Mouse (Mus musculus) c-Kit-positive CD71-positive TER-119-negative erythroid progenitor cells, embryonic 14.5 days (primary cell): ENCODE results near the gene Ubfd1.

Experiments
- DNase-seq: peaks from one replicate; pipeline ENCODE4 v3.0.0-alpha.2; 2013; ENCODE audit warnings: low read depth

The Ubfd1 gene

GRCm38 (mm10) chr7:122066945-122067516, at the start of gene Ubfd1, which contains the start of gene Ears2:
TSS of gene Ubfd1 (plus strand) at chr7:122067175.
TSS of gene Ears2 (minus strand) at chr7:122067263.
- peak; percentile 92 for DNase-seq

DNA sequence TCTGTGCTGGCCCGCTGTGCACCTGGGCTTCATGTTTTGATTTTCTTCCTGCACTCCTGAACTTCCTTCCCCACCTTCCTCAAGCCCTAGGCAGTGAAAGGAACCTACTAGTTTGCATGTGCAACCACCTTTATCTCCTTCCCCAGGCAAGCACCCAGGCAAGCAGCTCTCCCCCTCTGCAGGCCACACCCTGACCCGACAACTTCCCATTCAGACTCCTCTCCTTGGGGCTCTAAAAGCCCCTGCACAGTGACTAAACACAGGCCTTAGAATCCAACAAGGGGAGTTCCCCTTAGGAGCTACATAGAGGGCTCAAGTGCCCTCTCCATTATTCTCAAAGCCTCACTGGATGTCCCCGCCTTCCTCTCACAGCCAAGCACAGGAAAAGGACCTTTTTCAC, 48.7 kb upstream of the Ubfd1 start:
- DNase-seq = peak; percentile 66

GRCm38 (mm10) chr7:122018978-122019377, 48.0 kb upstream of the Ubfd1 start:
- DNase-seq = no peak

DNA sequence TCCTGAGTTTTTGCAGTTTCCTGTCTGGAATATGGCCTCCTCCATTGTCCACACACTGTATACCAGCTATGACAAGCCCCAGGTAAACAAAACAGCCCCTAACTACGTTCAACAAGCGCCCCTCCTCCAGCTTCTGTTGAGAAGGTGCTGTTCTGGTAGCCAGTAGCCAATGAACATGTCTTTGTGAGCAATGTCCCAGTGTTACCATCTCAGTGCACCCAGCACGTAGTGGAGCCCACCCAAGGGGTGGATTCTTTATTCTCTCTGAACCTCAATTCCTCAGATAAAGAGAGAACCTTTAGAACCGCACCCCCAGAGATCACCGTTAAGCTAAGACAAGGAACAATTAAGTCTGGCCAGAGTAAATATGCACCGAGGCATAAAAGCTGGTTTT, 46.7 kb upstream of the Ubfd1 start:
- DNase-seq = no peak

DNA sequence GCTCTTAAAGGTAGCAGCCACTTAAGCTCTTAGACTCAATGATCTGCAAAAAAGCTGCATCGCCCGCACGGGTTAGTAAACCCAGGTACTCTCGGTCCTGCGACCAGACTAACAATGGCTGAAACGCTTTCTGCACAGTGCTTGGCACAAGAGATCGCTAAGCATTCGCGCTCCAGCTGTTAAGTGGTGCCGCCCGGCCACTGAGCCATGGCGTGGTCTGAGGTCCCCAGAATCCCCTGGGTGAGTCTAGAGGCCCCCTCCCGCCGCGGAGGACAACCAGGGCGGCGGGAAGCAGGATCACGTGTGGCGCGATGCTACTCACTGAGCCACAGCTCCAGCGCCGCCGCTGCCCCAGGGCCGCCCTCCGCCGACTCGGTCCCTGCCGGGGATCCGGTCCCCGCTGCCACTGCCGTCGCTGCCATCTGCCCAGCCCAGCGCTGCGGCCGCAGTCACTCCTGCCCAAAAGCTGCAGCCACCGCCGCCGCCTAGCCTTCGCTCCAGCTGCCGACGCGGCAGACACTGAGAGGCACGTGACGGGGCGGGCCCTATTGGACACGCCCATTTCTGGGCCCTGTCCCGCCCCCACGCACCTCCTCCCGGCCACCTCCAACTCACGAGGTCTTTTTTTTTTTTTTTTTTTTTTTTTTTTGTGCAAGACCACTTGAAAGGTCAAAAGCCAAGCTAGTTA, 46.2 kb upstream of the Ubfd1 start, which contains the start of gene Gga2:
TSS of gene Gga2 (minus strand) at position 556 of the 688 bp plus-strand sequence.
- peak; percentile 79 for DNase-seq

DNA sequence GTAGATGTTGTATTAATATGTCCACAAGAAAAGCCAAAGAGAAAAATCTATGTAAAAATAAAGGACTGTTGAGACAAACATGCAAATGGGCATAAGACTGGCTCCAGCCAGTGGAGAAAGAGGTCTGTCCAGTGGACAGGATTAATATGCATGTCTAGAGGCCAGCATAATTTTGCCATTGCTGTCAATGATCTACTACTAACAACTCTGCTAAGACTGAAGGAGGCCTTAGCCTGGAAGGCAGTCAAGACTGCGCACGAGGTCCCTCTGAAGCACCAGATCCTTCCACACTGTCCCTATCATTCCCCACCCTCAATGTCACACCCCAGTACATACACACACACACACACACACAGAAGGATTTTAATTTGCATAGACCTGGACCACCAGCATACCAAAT, 44.8 kb upstream of the Ubfd1 start:
- DNase-seq = no peak

DNA sequence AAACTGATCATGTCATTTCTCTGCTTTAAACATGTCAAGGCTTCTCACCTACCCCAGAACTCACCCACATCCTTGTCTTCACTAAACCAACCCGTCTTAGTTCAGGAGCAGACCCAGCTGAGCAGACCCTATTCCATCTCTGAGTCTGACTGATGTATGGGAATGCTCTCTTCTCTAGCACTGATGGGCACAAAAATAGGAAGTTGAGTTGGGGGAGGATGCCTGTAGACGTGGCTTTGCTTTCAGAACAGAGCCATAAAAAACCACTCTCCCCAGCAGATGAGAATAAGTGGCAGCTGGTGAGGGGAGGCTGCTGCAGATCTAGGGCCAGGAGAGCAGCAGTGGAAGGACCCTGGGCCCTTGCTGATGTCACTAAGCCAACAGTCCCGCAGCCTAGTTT, 33.6 kb upstream of the Ubfd1 start:
- DNase-seq = no peak

GRCm38 (mm10) chr7:122034348-122034747, 32.6 kb upstream of the Ubfd1 start:
- DNase-seq = no peak

GRCm38 (mm10) chr7:122044106-122044505, 22.9 kb upstream of the Ubfd1 start:
- DNase-seq = no peak

GRCm38 (mm10) chr7:122045181-122045634, 21.8 kb upstream of the Ubfd1 start:
- no peak for DNase-seq

DNA sequence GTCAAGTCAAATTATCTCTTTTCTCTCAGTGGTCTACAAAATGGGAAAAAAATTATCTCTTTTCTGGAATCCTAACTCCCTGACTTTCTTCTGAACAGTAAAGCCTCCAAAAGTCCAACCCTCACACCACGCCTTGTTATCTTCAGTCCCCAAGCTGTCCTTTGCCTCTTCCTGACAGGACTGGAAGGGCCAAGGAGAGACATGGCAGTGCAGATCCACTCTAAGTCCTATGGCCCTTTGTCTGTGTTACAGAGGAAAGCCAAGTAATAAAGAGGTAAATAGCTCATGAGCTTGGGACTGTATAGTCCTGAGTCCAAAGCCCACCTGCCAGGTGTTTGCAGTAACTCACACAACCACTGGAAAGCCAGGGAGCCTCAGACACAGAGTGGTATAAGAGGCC, 21.3 kb upstream of the Ubfd1 start:
- DNase-seq = no peak

GRCm38 (mm10) chr7:122046813-122047212, 20.2 kb upstream of the Ubfd1 start:
- DNase-seq = no peak

DNA sequence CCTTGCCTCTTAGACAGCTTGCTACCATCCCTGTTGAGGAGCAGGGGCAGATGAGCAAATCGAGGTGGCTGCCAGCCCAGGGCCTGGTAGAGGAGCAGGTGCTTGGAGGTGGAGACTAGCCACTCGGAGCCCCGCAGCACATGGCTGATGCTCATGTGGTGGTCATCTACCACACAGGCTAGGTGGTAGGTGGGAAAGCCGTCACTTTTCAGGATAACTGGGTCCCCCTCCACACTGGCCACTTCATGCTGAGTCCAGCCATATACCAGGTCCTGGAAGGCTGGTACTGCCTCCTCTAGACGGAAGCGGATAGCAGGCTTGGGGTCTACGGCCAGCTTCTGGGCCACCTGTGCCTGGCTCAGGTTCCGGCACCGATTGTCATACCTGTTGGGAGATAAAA, 18.8 kb upstream of the Ubfd1 start:
- no peak for DNase-seq

DNA sequence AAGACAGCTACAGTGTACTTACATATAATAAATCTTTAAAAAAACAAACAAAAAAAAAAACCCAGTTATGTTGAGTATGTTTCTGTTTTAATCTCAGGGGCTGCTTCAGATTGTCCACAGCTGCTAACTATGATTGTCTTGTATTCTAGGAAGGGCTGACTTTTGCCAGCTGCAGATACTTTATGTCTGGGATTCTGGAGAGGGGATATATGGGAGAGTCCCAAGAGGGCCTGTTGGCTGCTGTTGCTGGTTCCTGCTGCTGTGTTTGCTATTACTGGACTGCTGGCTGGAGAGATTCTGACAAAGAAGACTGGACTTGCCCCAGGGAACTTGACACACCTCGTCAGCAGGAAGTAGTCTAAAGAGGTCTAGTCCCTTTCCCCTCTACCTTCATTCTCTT, 16.1 kb upstream of the Ubfd1 start:
- no peak for DNase-seq

GRCm38 (mm10) chr7:122056633-122057032, 10.3 kb upstream of the Ubfd1 start:
- DNase-seq = no peak

GRCm38 (mm10) chr7:122065656-122066055, 1.3 kb upstream of the Ubfd1 start:
- DNase-seq = no peak

DNA sequence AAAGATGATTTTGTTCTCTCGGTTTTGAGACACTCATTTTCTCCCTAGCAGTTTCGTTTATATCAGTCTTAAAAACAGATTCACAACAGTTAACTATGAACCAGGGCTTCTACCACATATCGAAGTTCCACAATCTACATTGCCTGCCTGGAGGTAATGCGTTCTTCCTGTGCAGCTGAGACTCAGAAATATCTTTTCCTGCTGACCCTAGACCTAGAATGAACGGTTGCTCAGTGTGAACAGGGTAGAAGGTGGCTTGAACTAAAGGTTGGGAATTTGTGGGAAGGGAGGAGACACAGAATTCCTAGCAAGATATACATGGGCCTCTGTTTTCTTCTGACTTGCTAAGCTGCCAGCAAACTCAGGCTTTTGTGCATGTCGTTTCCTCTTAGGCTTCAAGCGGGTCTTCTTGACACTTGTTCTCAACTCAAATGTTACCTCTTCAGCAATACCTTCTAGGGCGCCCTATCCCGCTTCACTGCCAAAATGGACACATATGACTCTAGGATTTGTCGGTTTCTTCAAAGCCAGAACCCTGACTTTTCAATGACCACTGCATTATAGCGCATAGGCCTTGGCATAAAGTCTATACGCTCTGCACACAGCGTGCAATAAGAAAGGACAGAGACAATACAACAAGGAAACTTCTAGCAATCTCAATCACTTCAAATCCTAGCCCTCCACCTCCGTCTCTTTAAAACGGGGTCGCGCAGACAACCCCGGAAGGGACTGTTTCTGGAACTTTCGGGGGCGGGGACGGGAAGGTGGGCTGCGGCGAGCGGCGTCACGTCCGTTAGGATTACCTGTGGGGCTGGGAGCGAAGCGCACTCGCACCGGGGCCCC, 652 bp upstream of the Ubfd1 start:
- peak; percentile 22 for DNase-seq

- peak; percentile 21 for DNase-seq
These were observed 774 bp downstream of the Ubfd1 start for GRCm38 (mm10) chr7:122067517-122068381.

DNA sequence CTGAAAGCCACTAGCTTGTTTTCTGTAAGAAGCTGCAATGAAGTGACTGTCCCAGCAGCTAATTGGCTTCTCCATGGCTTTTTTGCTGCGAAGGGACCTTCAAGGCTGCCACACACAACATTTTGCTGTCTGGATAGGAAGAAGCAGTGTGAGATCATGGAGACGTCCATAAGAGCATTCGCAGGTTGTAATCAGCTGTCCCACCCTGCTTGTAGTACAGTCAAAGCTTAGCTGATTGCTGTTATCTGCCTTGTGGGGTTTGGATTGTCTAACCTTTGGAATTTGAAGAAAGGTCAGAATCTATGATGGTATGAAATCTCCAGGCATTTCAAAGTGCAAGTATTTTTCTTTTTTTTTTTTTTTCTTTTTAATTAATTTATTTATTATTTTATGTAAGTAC, 7.4 kb downstream of the Ubfd1 start:
- DNase-seq = peak; percentile 34

DNA sequence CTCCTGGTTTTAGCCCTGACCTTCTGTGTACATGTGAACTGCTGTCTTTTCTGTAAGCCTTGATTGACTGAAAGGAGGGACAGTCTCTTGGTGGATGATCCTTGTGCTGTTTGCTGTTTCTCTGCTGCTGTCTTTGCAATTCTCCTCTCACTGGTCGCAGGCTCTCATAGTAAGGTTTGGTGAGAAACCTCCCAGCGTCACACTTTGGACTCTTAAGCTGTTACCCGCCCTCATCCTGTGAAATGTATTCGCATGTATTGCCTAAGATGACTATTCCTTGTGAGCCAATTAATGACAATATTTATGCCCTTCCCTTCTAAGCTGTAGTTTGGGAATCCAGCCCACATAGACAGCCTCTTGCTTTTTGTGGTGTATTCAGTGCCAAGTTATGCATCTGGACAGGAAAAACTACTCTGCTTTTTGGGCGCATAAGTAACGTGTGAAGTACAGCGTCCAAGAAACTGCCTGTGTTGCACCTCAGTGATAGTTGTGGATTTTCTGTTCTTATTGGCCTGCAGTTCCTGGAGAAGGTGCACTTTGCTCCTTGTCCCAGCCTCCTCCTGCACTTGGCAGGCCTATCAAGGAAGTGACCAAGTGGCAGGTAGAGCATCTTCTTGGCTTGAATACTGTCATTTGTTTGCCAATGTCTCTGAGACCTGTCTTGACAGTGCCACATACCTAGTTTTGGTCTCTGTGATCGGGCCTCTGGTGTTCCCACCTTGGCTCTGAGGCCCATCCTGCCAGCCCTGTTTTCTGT, 13.0 kb downstream of the Ubfd1 start:
- no peak for DNase-seq

- no peak for DNase-seq
These were observed 14.1 kb downstream of the Ubfd1 start for GRCm38 (mm10) chr7:122081071-122081470.
